Mouse (Mus musculus) heart, adult 2 months (tissue): ENCODE measurements at regions not wholly inside any gene's neighbourhood (a gene's known extent, or its start where the extent isn't known, plus 50 kb on each side); places are given as distances from the start of the nearest gene placed in this dataset.

Experiments used
- DNase-seq, 2 experiments: peaks; one replicate each; pipeline ENCODE4 v3.0.0; 2021
- H3K27ac ChIP-seq: fragments of 200-600 bp; 2 replicates; pipeline ENCODE4 v1.8.1; 2022
- H3K27me3 ChIP-seq: fragments of 200-500 bp; 2 replicates; pipeline ENCODE4 v1.6.1; 2012; ENCODE audit warnings: mild to moderate bottlenecking, low read length, inconsistent platforms, mixed read lengths; ENCODE audit not compliant: control insufficient read depth, insufficient read depth
- H3K36me3 ChIP-seq: fragments of 200-500 bp; 2 replicates; pipeline ENCODE4 v1.6.1; 2012; ENCODE audit warnings: low read length, inconsistent platforms; ENCODE audit not compliant: control insufficient read depth, insufficient read depth
- H3K4me1 ChIP-seq: fragments of 200-500 bp; 2 replicates; pipeline ENCODE4 v1.6.1; 2011; ENCODE audit warnings: low read length; ENCODE audit not compliant: control insufficient read depth, insufficient read depth
- H3K4me3 ChIP-seq: fragments of 200-600 bp; 2 replicates; pipeline ENCODE4 v1.8.1; 2022
- H3K79me2 ChIP-seq: fragments of 200-500 bp; replicated peaks from 2 replicates; pipeline ENCODE4 v1.6.1; 2012; ENCODE audit warnings: mild to moderate bottlenecking, inconsistent platforms, low read length, moderate library complexity, mixed read lengths; ENCODE audit not compliant: control insufficient read depth, insufficient read depth
- H3K9ac ChIP-seq: fragments of 200-500 bp; 2 replicates; pipeline ENCODE4 v1.6.1; 2012; ENCODE audit warnings: low read depth, mild to moderate bottlenecking, control low read depth, inconsistent platforms, low read length, mixed read lengths
- CTCF ChIP-seq: fragments of 200-600 bp; IDR thresholded peaks from 2 replicates; pipeline ENCODE4 v1.8.1; 2022; ENCODE audit warnings: antibody characterized with exemption, mild to moderate bottlenecking, moderate library complexity
- EP300 ChIP-seq: fragments of 200-500 bp; IDR thresholded peaks from 2 replicates; pipeline ENCODE4 v1.6.1; 2011; ENCODE audit warnings: low read depth, low read length, control low read depth; ENCODE audit not compliant: insufficient read depth
- POLR2A ChIP-seq: fragments of 200-500 bp; IDR thresholded peaks from 2 replicates; pipeline ENCODE4 v1.6.1; 2011; ENCODE audit warnings: mild to moderate bottlenecking, low read depth, low read length, control low read depth; ENCODE audit not compliant: insufficient read depth
- WGBS: fragments of 180-500 bp; shearing (Covaris S2); methylation state at CpG from one replicate; pipeline ENCODE4 v1.1.7; 2018; 5-methylcytosine and 5-hydroxymethylcytosine counted together
- intact Hi-C: fragments of 180-260 bp; cut with DNase I; formaldehyde crosslinking; loops from one replicate; pipeline ENCODE4 v1.15.1; 2025

DNA sequence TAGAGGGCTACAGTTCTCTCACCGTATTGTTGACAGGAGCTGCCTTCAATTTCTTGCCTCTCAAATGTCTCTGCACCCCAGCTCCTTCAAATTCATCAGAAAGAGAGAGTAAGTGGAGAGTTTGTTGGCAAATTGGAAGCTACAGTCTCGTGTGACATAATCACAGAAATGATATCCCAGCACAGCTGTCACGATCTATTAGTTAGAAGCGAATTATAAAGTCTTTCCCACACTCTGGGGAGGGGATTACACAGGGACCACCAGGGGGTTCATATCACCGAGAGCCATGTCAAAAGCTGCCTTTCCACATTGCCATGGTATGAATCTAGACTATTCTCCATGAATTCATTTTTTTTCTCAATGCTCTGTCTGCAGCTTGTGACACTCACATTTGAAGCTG is 260.3 kb upstream of the Gm9747 start:
- H3K27ac ChIP-seq: no peak overlapping the region
- H3K79me2 ChIP-seq: no peaks in the 10 kb centered on the region
- intact Hi-C loops: no loop called here
- H3K4me3 ChIP-seq: no peak overlapping the region
- no peak overlapping the region for H3K9ac ChIP-seq
- H3K4me1 ChIP-seq: no peaks in the 10 kb centered on the region
- no peaks in the 10 kb centered on the region for H3K36me3 ChIP-seq
- WGBS: 74% methylated on average over 5 of the region's 5 CpGs
- no peak for DNase-seq
- H3K27me3 ChIP-seq: no peaks in the 10 kb centered on the region
- TF ChIP-seq POLR2A: no peak
- no peak for TF ChIP-seq EP300
- no peak for TF ChIP-seq CTCF

DNA sequence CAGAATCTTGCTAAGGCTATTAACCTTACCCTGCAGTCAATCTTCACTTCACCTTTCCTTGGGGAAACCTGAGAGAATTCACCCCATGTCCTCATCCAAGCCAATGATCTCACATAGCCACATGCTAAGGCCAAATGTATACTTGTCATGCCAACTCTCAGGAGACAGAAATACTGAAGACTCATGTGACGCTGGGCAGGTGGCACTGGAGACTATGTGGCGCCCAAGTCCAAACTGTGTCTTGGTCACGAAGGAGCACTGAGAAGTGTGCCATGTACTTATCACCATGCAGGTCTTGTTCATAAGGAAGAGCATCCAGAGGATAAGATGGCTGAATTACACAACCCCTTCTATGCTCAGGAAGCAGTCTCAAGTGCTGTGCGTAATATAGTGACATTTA is 259.4 kb upstream of the Gm9747 start:
- no peak for TF ChIP-seq CTCF
- TF ChIP-seq EP300: no peak
- TF ChIP-seq POLR2A: no peak
- no peaks in the 10 kb centered on the region for H3K79me2 ChIP-seq
- WGBS: 88% methylated on average over 4 of the region's 4 CpGs
- H3K4me1 ChIP-seq: no peaks in the 10 kb centered on the region
- H3K27me3 ChIP-seq: no peaks in the 10 kb centered on the region
- no peak for DNase-seq
- intact Hi-C loops: no loop called here
- no peak overlapping the region for H3K4me3 ChIP-seq
- H3K9ac ChIP-seq: no peak overlapping the region
- H3K27ac ChIP-seq: no peak overlapping the region
- H3K36me3 ChIP-seq: no peaks in the 10 kb centered on the region

DNA sequence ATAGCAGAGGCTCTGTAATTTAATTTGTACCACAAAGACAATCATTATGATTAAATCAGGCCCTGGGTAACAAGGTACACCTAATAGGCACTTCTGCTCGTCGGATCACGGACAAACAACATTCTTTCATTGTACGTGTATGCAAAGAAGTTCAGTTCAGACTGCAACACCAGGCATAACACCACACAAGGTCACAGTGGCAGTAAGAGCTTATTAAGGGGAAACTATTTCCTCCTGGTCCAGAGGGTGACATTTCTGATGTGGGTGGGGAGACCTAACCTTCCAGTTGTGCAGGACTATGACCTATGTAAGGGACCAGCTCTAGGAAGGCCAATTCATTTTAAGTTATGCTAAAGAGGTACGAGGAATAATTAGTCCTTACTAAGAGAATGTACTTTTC is 225.0 kb upstream of the Gm9747 start:
- 85% methylated on average over 5 of the region's 5 CpGs for WGBS
- intact Hi-C loops: no loop called here
- H3K9ac ChIP-seq: no peak overlapping the region
- TF ChIP-seq POLR2A (no peak), EP300 (no peak), CTCF (no peak)
- no peak overlapping the region for H3K4me3 ChIP-seq
- no peak overlapping the region for H3K27ac ChIP-seq
- no peaks in the 10 kb centered on the region for H3K27me3 ChIP-seq
- no peaks in the 10 kb centered on the region for H3K36me3 ChIP-seq
- no peaks in the 10 kb centered on the region for H3K4me1 ChIP-seq
- H3K79me2 ChIP-seq: no peaks in the 10 kb centered on the region
- DNase-seq: no peak

DNA sequence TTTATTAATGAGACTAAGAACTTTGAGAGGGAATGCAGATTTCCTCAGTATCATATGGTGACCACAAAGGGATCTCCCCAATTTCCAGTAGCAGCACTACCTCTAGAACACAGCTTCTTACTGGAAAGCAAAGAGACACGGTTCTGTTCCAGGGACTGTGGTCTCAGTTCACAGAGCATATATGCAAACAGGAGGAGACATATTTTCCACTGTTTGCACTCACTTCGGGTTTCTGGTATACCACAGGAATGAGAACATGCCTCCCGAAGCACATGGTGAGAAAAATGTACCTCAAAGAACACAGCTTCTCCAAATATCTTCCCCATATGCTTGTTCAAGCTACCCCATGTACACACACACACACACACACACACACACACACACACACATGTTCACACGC is 224.1 kb upstream of the Gm9747 start:
- Histone ChIP-seq H3K27me3 (no peaks in the 10 kb centered on the region), H3K36me3 (no peaks in the 10 kb centered on the region), H3K79me2 (no peaks in the 10 kb centered on the region), H3K4me1 (no peaks in the 10 kb centered on the region), H3K4me3 (no peak overlapping the region), H3K9ac (no peak overlapping the region), H3K27ac (no peak overlapping the region)
- WGBS: 75% methylated on average over 4 of the region's 4 CpGs
- TF ChIP-seq POLR2A (no peak), CTCF (no peak), EP300 (no peak)
- intact Hi-C loops: no loop called here
- no peak for DNase-seq

DNA sequence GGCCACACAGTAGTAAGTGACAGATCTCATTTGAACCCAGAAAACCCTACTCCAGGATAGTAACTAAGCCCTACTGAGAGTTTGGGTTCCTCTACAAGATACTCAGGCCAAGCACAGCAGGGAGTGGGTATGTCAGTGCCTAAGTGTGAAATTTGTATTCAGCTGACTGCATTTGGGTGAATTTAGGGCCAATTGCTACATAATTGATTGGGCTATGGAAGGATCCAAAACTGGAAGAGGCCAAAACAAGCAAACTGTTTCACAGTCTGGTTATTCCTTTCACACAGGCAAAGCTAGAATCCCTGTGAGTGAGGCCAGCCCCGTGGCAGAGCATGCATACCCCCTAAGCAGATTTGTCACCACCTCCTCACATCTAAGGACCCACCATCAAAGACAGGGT is 221.9 kb upstream of the Gm9747 start:
- WGBS: 48% methylated on average over 1 of the region's 1 CpGs
- H3K4me1 ChIP-seq: no peaks in the 10 kb centered on the region; the same call in 1 of the 2 replicates
- no peak for TF ChIP-seq EP300
- TF ChIP-seq CTCF: no peak
- no peak for TF ChIP-seq POLR2A
- H3K4me3 ChIP-seq: no peak overlapping the region
- intact Hi-C loops: loop anchor here (10.0 kb wide), 2 partner anchors 184 to 274 kb away; no protein-coding TSS in a partner anchor
- no peak overlapping the region for H3K9ac ChIP-seq
- H3K27me3 ChIP-seq: no peaks in the 10 kb centered on the region
- H3K27ac ChIP-seq: no peak overlapping the region
- no peaks in the 10 kb centered on the region for H3K79me2 ChIP-seq
- no peak for DNase-seq
- H3K36me3 ChIP-seq: peaks cover 4% of the 10 kb centered on the region

DNA sequence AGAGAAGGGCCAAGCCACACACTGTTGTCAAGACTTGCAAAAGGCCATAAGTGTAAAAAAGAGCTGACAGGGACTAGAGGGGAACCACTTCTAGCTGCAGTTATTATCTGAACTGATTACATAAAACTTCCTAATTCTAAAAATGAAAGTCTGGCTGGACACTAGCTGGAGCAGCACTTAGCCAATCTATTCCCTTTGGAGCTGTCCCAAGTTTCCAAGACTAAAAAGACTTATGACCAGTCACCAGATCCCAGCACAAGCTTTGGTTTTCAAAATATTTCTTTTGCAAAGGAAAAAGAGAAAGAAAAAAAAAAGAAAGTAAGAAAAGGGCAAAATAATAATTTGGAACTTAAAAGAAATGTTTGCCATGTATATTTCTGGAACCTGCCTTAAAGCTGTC is 217.6 kb upstream of the Gm9747 start:
- peak in 1 of 2 experiments; percentile 10 for DNase-seq
- intact Hi-C loops: loop anchor here (10.0 kb wide), 2 partner anchors 179 to 269 kb away; no protein-coding TSS in a partner anchor
- 0 out of 2 replicates have a peak overlapping the region, but pooled peaks have one; percentile 1 for H3K27ac ChIP-seq

More for the DNA sequence above, 217.6 kb upstream of the Gm9747 start:
- no peak for TF ChIP-seq CTCF
- no peak for TF ChIP-seq POLR2A
- no peak for TF ChIP-seq EP300
- no peaks in the 10 kb centered on the region for H3K79me2 ChIP-seq
- H3K36me3 ChIP-seq: peaks cover 4% of the 10 kb centered on the region
- H3K9ac ChIP-seq: no peak overlapping the region
- H3K27me3 ChIP-seq: no peaks in the 10 kb centered on the region
- H3K4me3 ChIP-seq: no peak overlapping the region
- H3K4me1 ChIP-seq: no peaks in the 10 kb centered on the region; the same call in 1 of the 2 replicates
